Mouse (Mus musculus) hindbrain, embryonic 15.5 days (tissue): ENCODE data around the gene Zbp1. TPM values are rescaled to one million over a fixed set of nuclear protein-coding genes. Genes with fewer than 3 reads are reported as not detected.

ENCODE experiments used
- ATAC-seq: fragments of 200-750 bp; cut with Nextera tagmentation; 2 replicates; pipeline ENCODE4 v1.8.0; 2017; ENCODE audit warnings: low read depth, moderate number of reproducible peaks, moderate TSS enrichment; ENCODE audit not compliant: low FRiP score
- H3K27ac ChIP-seq: fragments of 300-500 bp; sonication (generic); replicated peaks from 2 replicates; pipeline ENCODE4 v1.5.1; 2015; ENCODE audit warnings: mild to moderate bottlenecking, inconsistent platforms
- H3K27me3 ChIP-seq: fragments of 300-500 bp; sonication (generic); 2 replicates; pipeline ENCODE4 v1.6.1; 2015; ENCODE audit warnings: control low read depth, inconsistent platforms
- H3K36me3 ChIP-seq: fragments of 300-500 bp; sonication (generic); 2 replicates; pipeline ENCODE4 v1.6.1; 2015; ENCODE audit warnings: control low read depth, inconsistent platforms
- H3K4me1 ChIP-seq: fragments of 300-500 bp; sonication (generic); replicated peaks from 2 replicates; pipeline ENCODE4 v1.6.1; 2015; ENCODE audit warnings: control low read depth, inconsistent platforms
- H3K4me2 ChIP-seq: fragments of 300-500 bp; sonication (generic); 2 replicates; pipeline ENCODE4 v1.6.1; 2015; ENCODE audit warnings: moderate library complexity, mild to moderate bottlenecking, inconsistent platforms
- H3K4me3 ChIP-seq: fragments of 300-500 bp; sonication (generic); 2 replicates; pipeline ENCODE4 v1.5.1; 2015; ENCODE audit warnings: mild to moderate bottlenecking, inconsistent platforms
- H3K9ac ChIP-seq: fragments of 300-500 bp; sonication (generic); 2 replicates; pipeline ENCODE4 v1.6.1; 2015; ENCODE audit warnings: inconsistent platforms
- H3K9me3 ChIP-seq: fragments of 300-500 bp; sonication (generic); 2 replicates; pipeline ENCODE4 v1.6.1; 2016; ENCODE audit warnings: control low read depth, inconsistent platforms
- WGBS: fragments of 180-500 bp; shearing (Covaris S2); methylation state at CpG from one replicate; pipeline ENCODE4 v1.1.7; 2015; 5-methylcytosine and 5-hydroxymethylcytosine counted together
- polyA plus RNA-seq: library from polyadenylated mRNA; unstranded; fragments of >200 nt; fragmentation: Nextera tagmentation; extraction: Ambion mirVana; gene quantifications from 2 replicates; pipeline ENCODE4 v1.2.1, GENCODE M21; 2015

Zbp1 gene
- polyA plus RNA-seq, 1 experiment from 2014 or later: 0.25 TPM

DNA sequence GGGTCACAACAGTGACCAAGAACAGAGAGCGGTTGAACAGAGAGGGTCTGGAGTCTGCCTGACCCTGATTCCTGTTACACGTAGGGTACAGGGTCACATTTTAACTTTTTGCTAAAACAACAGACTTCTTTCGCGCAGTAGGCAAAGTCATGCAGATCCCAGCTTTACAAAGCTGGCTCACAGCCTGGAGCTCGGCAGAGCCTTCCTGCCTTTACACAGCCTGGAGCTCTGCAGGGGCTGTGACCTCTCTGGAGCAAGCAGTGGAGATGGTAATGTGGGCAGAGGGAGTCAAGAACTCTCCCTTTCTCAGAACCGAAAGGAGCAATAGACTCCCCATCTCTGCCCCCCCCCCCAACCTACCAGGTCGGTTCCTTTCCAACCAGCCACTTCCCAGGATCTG, 6.1 kb upstream of the Zbp1 start:
- H3K4me3 ChIP-seq: no peak overlapping the region
- peaks cover 19% of the 10 kb centered on the region; the same call in 1 of the 2 replicates for H3K4me1 ChIP-seq
- H3K27me3 ChIP-seq: no peaks in the 10 kb centered on the region
- H3K4me2 ChIP-seq: no peak overlapping the region
- no peak overlapping the region for H3K27ac ChIP-seq
- H3K36me3 ChIP-seq: peaks cover 5% of the 10 kb centered on the region; the same call in 1 of the 2 replicates
- H3K9me3 ChIP-seq: no peaks in the 10 kb centered on the region
- ATAC-seq: no peak
- WGBS: 55% methylated on average over 7 of the region's 7 CpGs
- no peak overlapping the region for H3K9ac ChIP-seq

DNA sequence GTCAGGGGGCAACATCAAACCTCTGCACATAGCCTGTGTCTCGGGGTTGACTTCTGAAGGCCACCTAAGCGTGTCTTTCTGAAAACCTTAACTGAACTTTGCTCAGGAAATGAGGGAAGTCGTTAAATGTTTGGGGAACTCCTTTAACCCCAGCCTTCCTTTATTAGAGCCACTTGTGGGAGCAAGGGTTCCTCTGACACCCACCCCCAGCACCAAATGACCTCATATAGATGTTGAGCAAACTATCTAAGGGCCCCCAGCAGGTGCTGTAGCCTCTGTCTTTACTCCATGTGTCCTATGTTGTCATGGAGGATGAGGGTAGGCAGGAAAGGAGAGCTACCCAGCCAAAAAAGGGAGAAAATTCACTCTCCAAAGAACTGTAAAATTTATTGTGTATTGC, 5.4 kb upstream of the Zbp1 start:
- no peak overlapping the region for H3K4me2 ChIP-seq
- ATAC-seq: no peak
- no peaks in the 10 kb centered on the region for H3K27me3 ChIP-seq
- H3K36me3 ChIP-seq: peaks cover 5% of the 10 kb centered on the region; the same call in 1 of the 2 replicates
- WGBS: 79% methylated on average over 3 of the region's 3 CpGs
- peaks cover 13% of the 10 kb centered on the region; the same call in 1 of the 2 replicates for H3K4me1 ChIP-seq
- H3K9ac ChIP-seq: no peak overlapping the region
- H3K27ac ChIP-seq: no peak overlapping the region
- H3K4me3 ChIP-seq: no peak overlapping the region
- H3K9me3 ChIP-seq: no peaks in the 10 kb centered on the region

DNA sequence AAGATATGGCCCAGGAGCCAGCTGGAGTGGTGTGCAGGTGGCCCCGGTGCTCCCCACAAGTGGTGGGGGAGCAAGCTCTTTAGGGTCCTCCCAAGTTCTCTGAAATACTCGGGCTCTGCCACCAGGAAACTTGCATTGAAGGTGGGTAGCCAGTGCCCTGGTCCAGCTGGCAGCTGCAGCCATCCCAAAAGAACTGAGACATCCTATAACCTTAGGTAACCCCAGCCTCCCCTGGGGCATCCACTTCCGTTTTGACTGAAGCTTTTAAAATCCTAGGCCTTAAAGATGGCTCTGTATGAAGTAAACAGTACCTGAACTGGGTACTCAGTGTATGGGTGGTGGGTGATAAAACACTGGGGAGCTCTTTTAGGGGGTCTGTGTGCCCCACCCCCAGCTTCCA, 4.8 kb upstream of the Zbp1 start:
- Histone ChIP-seq H3K4me3 (no peak overlapping the region), H3K4me2 (no peak overlapping the region), H3K4me1 (peaks cover 13% of the 10 kb centered on the region; the same call in 1 of the 2 replicates), H3K27me3 (no peaks in the 10 kb centered on the region), H3K27ac (no peak overlapping the region), H3K36me3 (peaks cover 5% of the 10 kb centered on the region; the same call in 1 of the 2 replicates), H3K9me3 (no peaks in the 10 kb centered on the region), H3K9ac (no peak overlapping the region)
- WGBS: 62% methylated on average over 3 of the region's 3 CpGs
- ATAC-seq: no peak

DNA sequence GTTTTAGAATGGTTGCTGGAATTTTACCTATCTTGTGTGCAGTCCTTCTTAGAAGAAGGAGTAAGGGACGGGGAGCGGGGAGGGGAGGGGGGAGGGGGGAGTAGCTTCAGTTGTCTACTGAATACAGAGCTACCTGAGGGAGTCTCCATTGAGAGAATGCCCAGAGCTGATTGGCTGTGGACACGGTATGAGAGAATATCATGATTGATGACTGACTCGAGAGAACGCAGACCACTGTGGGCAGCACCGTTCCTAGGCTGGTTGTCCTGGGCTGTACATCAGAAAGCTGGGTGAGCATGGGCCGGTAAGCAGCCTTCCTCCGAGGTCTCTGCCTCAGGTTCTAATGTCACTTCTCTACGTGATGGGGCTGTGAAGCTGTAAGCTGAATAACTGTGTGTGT, 2.0 kb upstream of the Zbp1 start:
- Histone ChIP-seq H3K4me1 (peaks cover 13% of the 10 kb centered on the region; the same call in 1 of the 2 replicates), H3K9ac (no peak overlapping the region), H3K9me3 (no peaks in the 10 kb centered on the region), H3K4me3 (no peak overlapping the region), H3K27ac (no peak overlapping the region), H3K36me3 (no peaks in the 10 kb centered on the region), H3K27me3 (no peaks in the 10 kb centered on the region), H3K4me2 (no peak overlapping the region)
- no peak for ATAC-seq
- 95% methylated on average over 9 of the region's 9 CpGs for WGBS

DNA sequence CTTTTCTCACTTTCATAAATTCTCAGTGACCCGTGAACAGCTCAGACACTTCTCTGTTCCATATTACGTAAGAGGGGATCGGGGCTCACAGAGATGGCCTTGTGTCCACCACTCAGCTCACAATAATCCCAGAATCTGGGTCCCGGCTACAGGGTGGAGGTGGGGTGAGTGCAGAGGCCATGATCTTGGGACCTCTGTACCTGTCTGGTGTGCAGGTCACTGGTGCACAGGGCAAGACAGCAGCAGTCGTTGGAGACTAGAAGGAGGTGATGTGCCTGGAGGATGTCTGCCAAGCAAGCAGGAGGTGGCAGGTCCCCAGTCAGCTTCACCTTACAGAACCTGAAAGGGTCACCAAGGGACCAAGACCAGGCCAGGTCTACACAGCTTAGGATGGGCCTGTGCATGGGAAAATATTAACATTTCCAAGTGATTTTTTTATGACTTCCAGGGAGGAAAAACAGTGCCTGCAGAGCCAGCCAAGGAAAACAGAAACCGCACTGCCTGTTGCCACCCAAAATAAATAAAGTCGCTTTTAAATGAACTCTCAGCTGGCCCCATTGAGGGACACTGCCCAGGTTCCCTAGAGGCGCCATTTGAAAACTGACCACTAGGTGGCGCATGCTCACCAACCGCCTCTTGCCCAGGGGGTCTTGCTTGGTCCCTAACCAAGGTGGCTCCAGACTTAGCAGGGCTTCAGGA, 682 bp upstream of the Zbp1 start:
- 0 out of 2 replicates have a peak, but pooled peaks cover 1% of the 10 kb centered on the region for H3K4me1 ChIP-seq
- no peak overlapping the region for H3K27ac ChIP-seq
- ATAC-seq: no peak
- H3K4me3 ChIP-seq: no peak overlapping the region
- no peak overlapping the region for H3K9ac ChIP-seq
- no peak overlapping the region for H3K4me2 ChIP-seq
- no peaks in the 10 kb centered on the region for H3K36me3 ChIP-seq
- no peaks in the 10 kb centered on the region for H3K27me3 ChIP-seq
- no peaks in the 10 kb centered on the region for H3K9me3 ChIP-seq
- WGBS: 47% methylated on average over 10 of the region's 10 CpGs

DNA sequence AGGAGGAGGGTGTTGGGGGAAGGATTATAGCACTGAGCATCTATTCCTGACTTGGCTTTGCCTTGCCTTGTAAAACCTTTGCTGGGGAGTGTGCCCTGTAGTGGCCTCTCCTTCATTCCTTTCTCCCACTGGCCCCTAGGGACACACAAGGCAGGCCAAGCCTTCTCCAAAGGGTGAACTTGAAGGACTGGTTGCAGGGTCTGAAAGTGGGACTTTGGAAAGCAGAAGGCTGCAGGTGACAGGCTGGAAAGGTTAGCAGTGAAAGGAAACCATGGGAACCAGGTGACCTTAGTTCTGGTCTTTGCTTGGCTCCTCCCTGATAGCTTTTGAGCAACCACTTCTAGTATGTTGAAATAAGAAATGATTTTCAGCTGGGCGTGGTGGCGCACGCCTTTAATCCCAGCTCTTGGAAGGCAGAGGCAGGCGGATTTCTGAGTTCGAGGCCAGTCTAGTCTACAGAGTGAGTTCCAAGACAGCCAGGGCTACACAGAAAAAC, 912 bp downstream of the Zbp1 start:
- 92% methylated on average over 5 of the region's 5 CpGs for WGBS
- no peaks in the 10 kb centered on the region for H3K4me1 ChIP-seq
- H3K27me3 ChIP-seq: no peaks in the 10 kb centered on the region
- H3K4me3 ChIP-seq: no peak overlapping the region
- no peak overlapping the region for H3K4me2 ChIP-seq
- no peak overlapping the region for H3K9ac ChIP-seq
- H3K36me3 ChIP-seq: no peaks in the 10 kb centered on the region
- no peak for ATAC-seq
- no peaks in the 10 kb centered on the region for H3K9me3 ChIP-seq
- no peak overlapping the region for H3K27ac ChIP-seq

DNA sequence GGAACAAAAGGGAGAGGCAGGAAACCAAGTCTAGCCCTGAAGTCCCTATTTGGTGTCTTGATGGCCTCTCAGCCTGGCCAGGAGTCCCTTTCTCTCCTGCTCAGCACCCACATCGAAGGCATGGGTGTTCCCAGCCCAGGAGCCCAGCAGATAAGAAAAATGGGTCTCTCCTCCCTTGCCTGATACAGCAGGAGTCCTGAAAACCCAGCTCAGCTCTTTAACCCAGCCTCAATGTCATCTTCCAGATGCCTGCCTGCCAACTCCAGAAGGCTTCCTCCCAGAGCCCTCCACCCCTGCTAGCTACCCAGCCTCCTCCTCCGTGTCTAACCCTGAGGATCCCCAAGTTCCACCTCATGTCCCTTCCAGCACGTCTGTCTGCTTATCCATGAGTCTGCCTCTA, 1.5 kb downstream of the Zbp1 start:
- no peaks in the 10 kb centered on the region for H3K36me3 ChIP-seq
- no peaks in the 10 kb centered on the region for H3K9me3 ChIP-seq
- no peak overlapping the region for H3K9ac ChIP-seq
- no peak overlapping the region for H3K27ac ChIP-seq
- no peaks in the 10 kb centered on the region for H3K27me3 ChIP-seq
- whole genome bisulfite sequencing: 88% methylated on average over 3 of the region's 3 CpGs
- no peak overlapping the region for H3K4me2 ChIP-seq
- H3K4me3 ChIP-seq: no peak overlapping the region
- no peak for ATAC-seq
- no peaks in the 10 kb centered on the region for H3K4me1 ChIP-seq

DNA sequence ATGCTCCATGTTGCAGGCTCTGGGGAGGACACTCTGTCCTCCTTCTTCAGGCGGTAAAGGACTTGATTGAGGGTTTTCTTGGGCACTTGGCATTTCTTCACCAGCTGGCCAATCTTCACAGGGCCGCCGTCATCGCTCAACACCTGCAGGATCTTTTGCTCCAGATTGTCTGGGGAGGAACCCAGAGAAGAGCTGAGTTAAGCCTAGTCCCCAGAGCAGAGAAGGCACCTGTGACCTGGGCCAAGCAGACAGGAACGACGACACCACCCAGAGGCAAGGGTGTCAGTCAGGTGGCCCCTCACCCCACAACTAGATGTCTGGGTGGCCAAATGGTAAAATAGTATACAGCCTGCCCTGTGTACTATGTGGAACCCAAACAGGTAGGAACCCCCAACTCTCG, 1.9 kb downstream of the Zbp1 start:
- Histone ChIP-seq H3K4me2 (no peak overlapping the region), H3K9ac (no peak overlapping the region), H3K27me3 (no peaks in the 10 kb centered on the region), H3K36me3 (no peaks in the 10 kb centered on the region), H3K27ac (no peak overlapping the region), H3K4me1 (no peaks in the 10 kb centered on the region), H3K4me3 (no peak overlapping the region), H3K9me3 (no peaks in the 10 kb centered on the region)
- 92% methylated on average over 7 of the region's 7 CpGs for WGBS
- ATAC-seq: no peak

DNA sequence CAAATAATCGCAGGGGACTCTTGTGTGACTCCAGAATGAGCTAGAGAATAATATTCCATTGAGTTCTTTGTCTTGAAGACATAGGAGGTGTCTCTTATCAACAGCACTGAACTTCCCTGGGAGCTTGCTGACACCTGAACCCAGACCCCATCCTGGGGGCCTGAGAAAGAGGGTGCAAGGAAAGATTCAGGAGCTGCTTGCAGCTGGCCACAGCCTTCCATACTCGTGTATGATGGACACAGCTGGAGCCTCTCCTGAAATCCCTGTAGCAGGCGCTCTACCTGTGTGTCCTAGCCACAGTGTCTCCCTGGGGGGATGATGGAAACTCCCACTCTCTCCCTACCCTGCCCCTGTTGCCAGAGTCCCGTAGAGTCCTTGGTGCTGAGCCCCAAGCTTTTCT, 6.5 kb downstream of the Zbp1 start:
- Histone ChIP-seq H3K27me3 (no peaks in the 10 kb centered on the region), H3K4me2 (no peak overlapping the region), H3K4me3 (no peak overlapping the region), H3K9me3 (no peaks in the 10 kb centered on the region), H3K9ac (no peak overlapping the region), H3K27ac (no peak overlapping the region), H3K36me3 (no peaks in the 10 kb centered on the region), H3K4me1 (no peaks in the 10 kb centered on the region)
- ATAC-seq: no peak
- 82% methylated on average over 4 of the region's 4 CpGs for WGBS

DNA sequence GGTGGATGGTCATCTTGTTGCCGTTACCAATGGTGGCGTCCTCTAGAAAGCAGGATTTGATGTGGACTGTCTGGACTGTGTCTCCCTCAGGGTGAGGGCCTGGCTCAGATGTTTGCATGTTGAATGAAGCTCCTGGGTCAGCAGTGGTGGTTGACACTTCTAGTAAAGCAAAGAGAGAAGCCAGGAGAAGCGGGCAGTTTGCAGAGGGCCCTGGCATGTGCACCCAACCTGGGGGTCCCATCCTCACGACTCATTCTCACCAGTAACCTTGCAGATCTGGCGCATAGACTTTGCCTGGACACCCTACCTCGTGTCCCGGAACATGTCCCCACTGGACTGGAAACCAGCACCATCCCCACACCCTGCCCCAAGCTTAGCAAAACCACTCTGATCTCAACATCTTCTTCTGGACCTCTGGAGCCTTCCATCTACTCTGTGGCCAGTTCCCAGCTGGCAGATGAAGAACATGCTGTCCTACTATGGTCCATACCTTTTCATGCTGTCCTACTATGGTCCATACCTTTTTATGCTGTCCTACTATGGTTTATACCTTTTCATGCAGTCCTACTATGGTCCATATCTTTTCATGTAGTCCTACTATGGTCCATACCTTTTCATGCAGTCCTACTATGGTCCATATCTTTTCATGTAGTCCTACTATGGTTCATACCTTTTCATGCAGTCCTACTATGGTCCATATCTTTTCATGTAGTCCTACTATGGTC, 9.5 kb downstream of the Zbp1 start:
- 93% methylated on average over 7 of the region's 7 CpGs for WGBS
- Histone ChIP-seq H3K27me3 (no peaks in the 10 kb centered on the region), H3K4me2 (no peak overlapping the region), H3K36me3 (no peaks in the 10 kb centered on the region), H3K4me3 (no peak overlapping the region), H3K27ac (no peak overlapping the region), H3K9me3 (no peaks in the 10 kb centered on the region), H3K4me1 (no peaks in the 10 kb centered on the region), H3K9ac (no peak overlapping the region)
- no peak for ATAC-seq

DNA sequence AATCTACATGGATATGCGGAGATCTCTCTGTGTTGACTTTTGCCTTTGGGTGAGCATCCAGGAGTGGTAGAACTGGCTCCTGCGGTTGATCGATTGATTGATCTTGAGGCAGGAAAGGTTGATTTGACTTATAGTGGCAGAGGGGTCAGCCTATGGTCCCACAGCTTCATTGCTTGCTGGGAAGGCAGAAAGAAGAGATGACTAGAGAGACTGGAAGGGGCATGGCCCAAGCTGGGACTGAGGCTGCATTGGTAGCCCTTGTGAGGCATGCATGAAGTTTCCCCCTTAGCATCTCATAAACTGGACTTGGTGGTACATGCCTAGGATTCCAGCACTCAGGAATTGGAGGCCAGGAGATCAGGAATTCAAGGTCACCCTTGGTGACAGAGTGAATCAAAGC, 11.7 kb downstream of the Zbp1 start:
- Histone ChIP-seq H3K4me2 (no peak overlapping the region), H3K36me3 (no peaks in the 10 kb centered on the region), H3K27me3 (no peaks in the 10 kb centered on the region), H3K27ac (no peak overlapping the region), H3K9ac (no peak overlapping the region), H3K9me3 (no peaks in the 10 kb centered on the region), H3K4me3 (no peak overlapping the region), H3K4me1 (no peaks in the 10 kb centered on the region)
- WGBS: 95% methylated on average over 3 of the region's 3 CpGs
- no peak for ATAC-seq

DNA sequence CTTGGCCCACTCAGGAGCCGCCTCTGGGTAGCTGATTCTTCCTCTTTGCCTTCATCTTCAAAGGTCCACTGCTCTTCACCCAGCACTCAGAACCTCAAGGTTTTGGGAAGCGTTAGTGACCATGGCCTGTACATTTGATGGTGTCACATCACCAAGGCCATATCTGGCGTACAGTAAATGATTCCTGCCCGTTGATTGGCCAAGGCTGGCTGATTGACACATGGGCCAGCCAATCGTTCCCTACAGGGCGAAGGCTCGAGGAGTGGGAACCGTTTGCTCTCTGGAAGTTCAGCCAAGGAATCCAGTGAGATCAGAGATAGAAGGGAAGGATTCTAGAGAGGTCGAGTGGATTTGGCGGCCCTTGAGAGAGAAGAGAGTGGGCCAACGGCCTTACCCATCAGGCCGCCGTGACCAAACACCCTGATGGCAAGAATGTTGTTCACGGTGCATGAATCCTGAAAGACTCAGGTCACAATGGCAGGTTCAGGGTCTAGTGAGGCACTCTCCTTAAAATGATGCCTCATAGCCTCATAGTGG, 13.1 kb downstream of the Zbp1 start:
- ATAC-seq: no peak
- H3K4me1 ChIP-seq: no peaks in the 10 kb centered on the region
- no peaks in the 10 kb centered on the region for H3K9me3 ChIP-seq
- no peak overlapping the region for H3K27ac ChIP-seq
- H3K4me2 ChIP-seq: no peak overlapping the region
- no peak overlapping the region for H3K9ac ChIP-seq
- WGBS: 95% methylated on average over 14 of the region's 14 CpGs
- no peak overlapping the region for H3K4me3 ChIP-seq
- no peaks in the 10 kb centered on the region for H3K27me3 ChIP-seq
- H3K36me3 ChIP-seq: no peaks in the 10 kb centered on the region
